Mouse (Mus musculus): ENCODE data around the gene Ttc25. TPM values are rescaled to one million over a fixed set of nuclear protein-coding genes. Genes with fewer than 3 reads are reported as not detected.
"Not testable (repeated sequence)": the region's sequence is repeated elsewhere in the genome, so short reads cannot be mapped to it uniquely, and the experiment has no call there.

The Ttc25 gene
- total and polyA plus RNA-seq, 3 experiments = 1.3 to 11.4 (median 3.5) TPM

- no peak for DNase-seq
Observed at GRCm38 (mm10) chr11:100528375-100529165, 16.8 kb upstream of the Ttc25 start.

GRCm38 (mm10) chr11:100533871-100534270 is 11.5 kb upstream of the Ttc25 start:
- no peak for DNase-seq

GRCm38 (mm10) chr11:100534411-100534810 is 11.0 kb upstream of the Ttc25 start:
- not testable (repeated sequence) for DNase-seq

- not testable (repeated sequence) for DNase-seq
Observed at GRCm38 (mm10) chr11:100534821-100535220, 10.6 kb upstream of the Ttc25 start.

GRCm38 (mm10) chr11:100535996-100536395 is 9.4 kb upstream of the Ttc25 start:
- DNase-seq = no peak

- no peak for DNase-seq
Observed at GRCm38 (mm10) chr11:100536466-100536865, 8.9 kb upstream of the Ttc25 start.

GRCm38 (mm10) chr11:100540966-100541365 is 4.4 kb upstream of the Ttc25 start:
- DNase-seq = peak; percentile 72

- peak; percentile 32 for DNase-seq
Observed at GRCm38 (mm10) chr11:100541577-100541976, 3.8 kb upstream of the Ttc25 start.

GRCm38 (mm10) chr11:100545746-100546085 is 309 bp downstream of the Ttc25 start:
- no peak for DNase-seq

- no peak for DNase-seq
Observed at GRCm38 (mm10) chr11:100546955-100547354, 1.5 kb downstream of the Ttc25 start.

GRCm38 (mm10) chr11:100548141-100548540 is 2.7 kb downstream of the Ttc25 start:
- no peak for DNase-seq

- DNase-seq = no peak
Observed at GRCm38 (mm10) chr11:100549466-100549865, 4.1 kb downstream of the Ttc25 start.

- DNase-seq = no peak
Observed at GRCm38 (mm10) chr11:100550101-100550500, 4.7 kb downstream of the Ttc25 start.

GRCm38 (mm10) chr11:100552842-100553241 is 7.4 kb downstream of the Ttc25 start:
- peak; percentile 52 for DNase-seq

- DNase-seq = peak; percentile 81
Observed at GRCm38 (mm10) chr11:100555583-100555982, 10.2 kb downstream of the Ttc25 start.

GRCm38 (mm10) chr11:100557563-100557962 is 12.2 kb downstream of the Ttc25 start:
- no peak for DNase-seq

- DNase-seq = peak; percentile 58
Observed at GRCm38 (mm10) chr11:100559476-100559875, 14.1 kb downstream of the Ttc25 start.

- peak; percentile 51 for DNase-seq
Observed at GRCm38 (mm10) chr11:100561748-100562147, 16.3 kb downstream of the Ttc25 start.

GRCm38 (mm10) chr11:100564297-100564696 is 18.9 kb downstream of the Ttc25 start:
- no peak for DNase-seq

GRCm38 (mm10) chr11:100564703-100565102 is 19.3 kb downstream of the Ttc25 start:
- no peak for DNase-seq

GRCm38 (mm10) chr11:100567229-100567628 is 21.8 kb downstream of the Ttc25 start:
- no peak for DNase-seq

- DNase-seq = no peak
Observed at GRCm38 (mm10) chr11:100567815-100568245, 22.4 kb downstream of the Ttc25 start.

GRCm38 (mm10) chr11:100568692-100569091 is 23.3 kb downstream of the Ttc25 start:
- no peak for DNase-seq

GRCm38 (mm10) chr11:100569789-100570188 is 24.4 kb downstream of the Ttc25 start:
- DNase-seq = peak; percentile 91

All from adrenal gland, adult 2 months (tissue).